Mouse (Mus musculus): ENCODE measurements around the gene Prdm16.
A peak's percentile ranks its signal among the peaks of the same experiment; 100 is the strongest.

Gene Prdm16

GRCm38 (mm10) chr4:154603663-154604441 is 32.8 kb downstream of the Prdm16 start:
- no peak for DNase-seq (ENCODE audit: low read depth, low spot score)

DNA sequence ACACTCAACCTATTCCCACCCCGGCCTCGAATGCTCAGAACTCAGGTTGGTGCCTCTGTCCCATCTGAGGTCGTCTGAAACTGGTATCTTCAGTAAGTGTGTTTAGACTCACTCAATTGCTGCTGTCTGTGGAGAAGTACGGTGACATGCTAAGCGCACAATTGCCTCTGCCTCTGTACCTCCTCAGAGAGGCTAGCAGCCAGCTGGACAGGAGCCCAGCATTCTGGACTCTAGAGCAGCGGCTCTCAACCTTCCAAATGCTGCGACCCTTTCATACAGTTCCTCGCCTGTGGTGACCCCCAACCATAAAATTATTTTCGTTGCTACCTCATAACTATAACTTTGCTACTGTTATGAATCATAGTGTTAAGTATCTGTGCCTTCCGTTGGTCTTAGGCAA is 34.3 kb downstream of the Prdm16 start:
- DNase-seq (ENCODE audit: low read depth, low spot score), result no peak

- peak; percentile 75 for DNase-seq (ENCODE audit: low read depth, low spot score)
Measured at GRCm38 (mm10) chr4:154601006-154601405, 35.7 kb downstream of the Prdm16 start.

- DNase-seq (ENCODE audit: low read depth, low spot score), result peak; percentile 87
Measured at GRCm38 (mm10) chr4:154599977-154600376, 36.7 kb downstream of the Prdm16 start.

- no peak for DNase-seq (ENCODE audit: low read depth, low spot score)
Measured at GRCm38 (mm10) chr4:154598357-154598756, 38.3 kb downstream of the Prdm16 start.

- DNase-seq (ENCODE audit: low read depth, low spot score), result no peak
Measured at GRCm38 (mm10) chr4:154596805-154597204, 39.9 kb downstream of the Prdm16 start.

DNA sequence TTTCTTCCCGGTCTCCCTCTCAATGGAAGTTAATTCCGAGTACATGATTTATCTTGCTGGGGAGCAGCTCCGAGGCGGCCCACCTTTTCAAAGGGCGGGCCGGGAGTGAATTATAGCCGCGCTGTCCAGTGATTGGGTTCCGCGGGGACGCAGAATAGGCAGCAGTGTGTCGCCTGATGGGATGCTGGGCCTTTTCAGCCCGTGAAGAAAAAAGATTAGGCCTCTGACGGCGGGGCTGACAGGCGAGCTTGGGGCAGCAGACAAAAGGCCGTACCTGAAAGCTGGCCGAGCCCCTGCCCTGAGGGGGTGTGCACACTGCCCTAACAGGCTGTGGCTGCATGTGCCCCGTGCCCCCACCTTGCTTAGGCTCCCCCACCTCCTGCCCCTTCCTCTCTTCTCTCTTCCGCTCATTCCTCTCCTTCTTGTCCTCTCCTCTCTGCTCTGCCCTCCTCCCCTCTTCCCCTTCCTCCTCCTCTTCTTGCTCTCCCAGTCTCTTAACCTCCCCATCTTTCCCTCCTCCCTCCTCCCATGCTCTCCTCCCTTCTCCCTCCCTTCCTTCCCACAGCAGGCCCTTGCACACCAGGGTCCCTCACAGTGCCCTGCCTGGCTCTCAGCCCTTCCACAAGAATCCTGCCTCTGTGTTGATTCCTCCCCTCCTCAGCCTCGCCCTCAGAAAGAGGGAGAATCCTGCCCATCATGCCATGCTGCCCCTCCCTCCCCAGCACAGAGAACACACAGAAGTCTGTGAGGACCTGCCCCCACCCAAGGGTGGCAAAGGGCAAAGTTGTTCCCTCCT is 41.7 kb downstream of the Prdm16 start:
- peak; percentile 34 for DNase-seq (ENCODE audit: low read depth, low spot score)

DNA sequence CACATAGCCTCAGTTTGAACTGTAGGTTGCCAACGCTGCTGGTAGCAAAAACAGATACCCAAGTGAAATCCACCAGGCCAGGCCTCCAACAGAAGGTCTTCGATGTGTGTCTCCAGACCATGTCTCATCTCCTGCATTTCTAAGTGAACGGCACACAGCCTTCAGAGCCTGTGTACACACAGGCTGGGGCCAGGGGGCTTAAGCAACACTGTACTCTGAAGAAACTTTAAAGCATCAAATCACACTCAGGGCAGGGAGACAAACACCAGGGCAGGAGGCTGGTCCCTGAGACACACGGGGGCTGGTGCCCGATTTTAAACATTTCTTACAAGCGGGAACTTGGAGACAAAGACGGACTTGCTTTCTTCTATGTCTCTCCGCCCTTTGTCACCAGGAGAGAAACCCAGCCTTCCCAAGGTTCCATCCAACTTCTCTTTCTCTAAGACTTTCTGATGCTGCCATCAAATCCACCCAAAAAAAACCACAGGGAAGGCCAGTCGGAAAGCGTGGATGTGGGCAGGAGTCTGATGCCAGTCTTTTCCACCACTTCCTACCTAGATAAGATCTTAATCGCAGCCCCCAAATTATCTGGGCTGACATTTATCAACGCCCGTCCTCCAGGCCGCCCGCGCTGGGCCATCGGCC is 42.4 kb downstream of the Prdm16 start:
- no peak for DNase-seq (ENCODE audit: low read depth, low spot score)

GRCm38 (mm10) chr4:154592562-154592961 is 44.1 kb downstream of the Prdm16 start:
- DNase-seq (ENCODE audit: low read depth, low spot score), result no peak

DNA sequence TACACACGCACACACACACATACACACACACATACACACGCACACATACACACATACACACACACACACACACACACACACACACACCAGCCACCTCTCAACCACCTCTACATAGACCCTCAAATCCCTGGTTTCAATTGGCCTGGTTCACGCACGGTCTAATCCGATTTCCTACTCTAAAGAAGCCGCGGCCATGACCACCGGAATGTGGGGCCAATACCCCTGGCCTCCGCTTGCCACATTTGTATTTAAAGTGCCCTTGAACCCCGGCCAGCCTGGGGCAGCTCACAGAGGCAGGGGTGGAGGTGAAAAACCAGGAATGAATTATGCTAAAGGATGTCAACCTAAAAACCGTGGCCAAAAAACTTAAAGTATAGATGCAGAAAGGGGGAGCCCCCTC is 45.8 kb downstream of the Prdm16 start:
- no peak for DNase-seq (ENCODE audit: low read depth, low spot score)

DNA sequence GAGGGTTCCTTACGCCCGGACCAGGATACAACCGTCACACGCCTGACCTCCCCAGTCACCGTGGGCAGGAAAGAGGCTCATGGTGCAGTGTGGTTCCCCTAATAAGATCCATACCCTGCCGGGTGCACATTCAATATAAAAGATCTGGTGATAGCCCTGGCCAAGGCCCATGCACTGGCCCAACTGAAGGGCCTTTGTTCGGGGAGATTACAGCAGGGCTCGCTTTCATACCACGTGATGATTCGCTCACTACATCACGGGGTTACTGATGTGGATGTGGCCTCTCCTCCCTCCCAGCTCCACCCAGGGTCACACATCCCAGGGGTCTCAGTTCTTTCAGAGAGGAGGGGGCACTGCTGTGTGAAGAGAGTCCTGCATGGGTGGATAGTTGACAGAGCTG is 50.3 kb downstream of the Prdm16 start:
- no peak for DNase-seq (ENCODE audit: low read depth, low spot score)

DNA sequence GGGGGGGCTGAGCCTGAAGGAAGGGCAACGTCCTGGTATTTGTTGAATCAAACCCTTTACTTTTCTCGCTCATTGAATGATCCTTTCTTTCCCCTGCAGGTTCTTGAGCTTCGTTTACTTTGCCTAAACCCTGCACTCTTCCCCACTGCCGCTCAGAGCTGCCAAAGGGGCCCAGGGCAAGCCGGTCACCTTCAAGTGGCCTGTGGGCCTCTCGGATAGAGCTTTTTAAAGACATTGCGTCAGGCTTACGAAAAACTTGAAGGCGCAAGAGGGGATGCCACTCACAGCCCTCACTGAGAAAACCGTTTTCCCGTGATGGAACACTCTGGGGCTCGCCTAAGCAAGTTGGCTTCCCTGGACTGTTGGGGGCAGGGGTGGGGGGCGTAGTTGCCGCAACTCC is 50.9 kb downstream of the Prdm16 start:
- DNase-seq (ENCODE audit: low read depth, low spot score), result no peak

DNA sequence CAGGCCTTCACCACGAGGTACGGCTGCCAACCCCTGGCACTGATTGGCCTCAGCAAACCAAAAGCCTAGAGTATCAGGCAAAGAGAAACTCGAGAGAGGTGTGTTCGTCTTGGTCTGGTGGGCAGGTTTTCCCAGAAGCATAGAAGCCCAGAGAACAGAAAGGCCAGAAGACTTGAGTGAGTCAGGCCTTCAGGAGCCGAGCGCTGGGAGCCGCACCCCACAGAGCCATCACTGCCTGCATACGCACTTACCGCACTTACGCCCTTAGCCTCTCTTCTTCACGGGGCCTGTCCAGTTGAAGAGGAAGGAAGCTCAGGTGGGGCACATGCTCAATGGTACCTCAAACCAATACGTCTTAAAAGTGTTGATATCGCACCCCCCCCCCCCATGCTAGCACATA is 53.0 kb downstream of the Prdm16 start:
- peak; percentile 17 for DNase-seq (ENCODE audit: low read depth, low spot score)

- DNase-seq (ENCODE audit: low read depth, low spot score), result no peak
Measured at GRCm38 (mm10) chr4:154582607-154583236, 54.0 kb downstream of the Prdm16 start.

DNA sequence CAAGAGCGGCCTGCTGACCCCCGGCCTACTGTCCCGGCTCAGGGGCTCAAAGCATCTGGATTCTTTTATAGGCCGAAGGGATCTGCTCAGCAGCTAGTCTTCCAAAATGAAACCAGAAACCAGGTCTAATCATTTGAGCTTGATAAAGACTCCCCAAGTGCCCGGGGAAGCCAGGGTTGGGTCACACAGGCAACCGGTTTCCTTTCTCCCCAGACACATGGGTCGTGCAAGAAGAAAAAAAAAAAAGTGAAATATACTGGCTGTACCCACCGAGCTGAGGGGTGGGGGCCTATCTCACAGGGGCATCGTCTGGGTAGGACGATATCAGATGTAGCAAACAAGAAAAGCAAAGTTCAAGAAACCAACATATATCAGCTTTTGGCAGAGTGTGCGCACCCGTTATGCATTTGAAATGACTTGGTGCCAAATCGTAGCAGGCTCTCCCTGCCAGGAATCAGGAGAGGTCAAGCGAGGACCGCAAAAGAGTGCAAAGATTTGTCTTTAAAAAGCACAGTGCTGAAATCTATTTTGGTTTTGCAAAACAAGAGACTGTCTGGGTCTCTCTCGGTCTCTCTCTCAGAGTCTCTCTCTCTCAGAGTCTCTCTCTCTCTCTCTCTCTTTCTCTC is 55.3 kb downstream of the Prdm16 start:
- no peak for DNase-seq (ENCODE audit: low read depth, low spot score)

DNA sequence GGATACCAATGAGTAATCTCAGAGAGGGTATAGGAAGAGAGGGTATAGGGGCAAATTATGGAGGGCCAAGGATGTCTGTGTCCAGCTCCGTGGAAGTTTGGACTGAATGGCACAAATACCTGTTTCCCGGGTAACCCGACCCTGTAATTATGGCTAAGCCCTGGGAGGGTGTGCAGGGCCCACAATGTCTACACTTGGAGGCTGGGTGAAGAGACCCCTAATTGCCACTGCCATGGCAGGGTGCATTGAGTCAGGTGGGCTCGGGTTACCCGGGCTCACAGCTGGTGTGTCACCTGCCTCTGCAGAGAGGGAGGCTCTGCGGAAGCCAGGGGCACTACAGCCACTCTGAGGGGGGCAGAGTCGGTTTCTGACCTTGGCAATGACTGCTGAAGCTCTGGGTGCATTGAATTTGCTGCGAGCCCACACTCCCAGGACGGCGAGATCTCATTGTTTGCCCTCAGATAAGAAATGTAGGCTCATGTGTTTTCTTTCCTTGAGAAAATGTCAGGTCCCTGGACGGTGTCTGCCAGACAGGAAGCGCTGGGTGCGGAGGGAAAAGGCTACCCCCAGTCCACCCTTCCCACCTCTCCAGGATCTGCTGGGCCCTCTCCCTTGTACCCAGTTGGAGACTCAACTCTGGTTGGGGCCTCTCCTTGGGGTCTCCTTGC is 62.3 kb downstream of the Prdm16 start:
- no peak for DNase-seq (ENCODE audit: low read depth, low spot score)

GRCm38 (mm10) chr4:154570451-154570881 is 66.2 kb downstream of the Prdm16 start:
- no peak for DNase-seq (ENCODE audit: low read depth, low spot score)

GRCm38 (mm10) chr4:154569845-154570244 is 66.8 kb downstream of the Prdm16 start:
- DNase-seq (ENCODE audit: low read depth, low spot score), result no peak

GRCm38 (mm10) chr4:154568798-154569197 is 67.9 kb downstream of the Prdm16 start:
- no peak for DNase-seq (ENCODE audit: low read depth, low spot score)

DNA sequence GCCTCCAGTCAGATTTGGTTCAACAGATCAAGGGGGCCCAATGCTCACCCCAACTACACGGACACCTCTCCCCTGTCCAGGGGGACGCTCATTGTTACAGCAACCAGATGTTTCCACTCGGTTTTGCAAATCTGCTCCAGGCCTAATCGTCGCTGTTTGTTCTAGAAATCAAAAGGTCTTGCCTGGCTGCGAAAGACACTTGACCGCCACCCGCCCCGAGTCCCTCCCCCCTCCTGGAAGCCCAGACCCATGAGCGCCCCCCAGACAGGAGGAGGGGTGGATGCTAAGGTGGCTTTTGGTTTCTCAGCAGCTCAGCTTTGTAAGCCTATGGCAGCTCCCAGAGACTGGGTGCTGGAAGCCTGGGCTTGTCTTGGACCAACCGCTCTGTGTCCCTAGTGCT is 68.7 kb downstream of the Prdm16 start:
- no peak for DNase-seq (ENCODE audit: low read depth, low spot score)

DNA sequence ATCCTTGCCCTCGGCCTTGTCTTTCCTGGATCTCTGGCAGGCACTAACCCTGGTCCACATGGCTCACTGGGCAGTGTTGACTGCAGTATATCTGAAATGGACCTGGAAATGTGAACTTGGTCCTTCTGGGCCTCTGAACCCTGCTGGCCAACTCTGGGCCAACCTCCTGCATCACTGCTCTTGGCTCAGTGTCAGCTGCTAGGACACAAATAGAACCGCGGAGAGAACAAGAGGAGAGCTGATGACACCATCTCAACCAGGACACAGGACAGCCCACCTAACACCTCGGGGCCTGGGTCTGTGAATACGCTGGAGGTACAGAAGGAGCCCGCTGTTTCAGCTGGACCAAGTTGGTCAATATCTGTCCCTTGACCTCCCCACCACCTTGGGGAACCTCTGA is 73.5 kb downstream of the Prdm16 start:
- DNase-seq (ENCODE audit: low read depth, low spot score), result no peak

Data from ZHBTc4 (cell line).